Mouse (Mus musculus) T-helper 2 cell (primary cell): ENCODE data around the gene Crybg3.

Source experiments
- in situ Hi-C: fragments of 300-600 bp; cut with MboI, MseI; formaldehyde crosslinking; loops from one replicate; pipeline ENCODE4 v1.15.1; 2025; ENCODE audit warnings: high pct_unique_total_duplicates

Gene Crybg3

DNA sequence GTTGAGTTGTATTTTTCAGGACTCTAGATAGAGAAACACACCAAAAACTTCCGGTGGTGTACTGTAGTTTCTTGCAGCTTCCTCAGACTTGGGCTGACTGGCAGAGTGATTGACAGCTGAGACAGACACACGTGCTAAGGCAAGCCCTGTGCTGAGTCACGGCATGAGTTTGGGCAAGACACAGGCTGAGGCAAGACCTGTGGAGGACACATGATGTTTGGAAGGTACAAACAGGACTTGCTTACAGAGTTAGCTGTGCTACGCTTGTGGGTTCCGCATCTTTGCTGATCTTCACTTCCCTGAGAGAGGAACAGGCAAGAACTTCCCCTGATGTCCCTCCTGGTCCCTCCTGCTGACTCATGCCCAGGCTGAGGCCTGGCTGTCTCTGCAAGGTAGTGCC is 17.3 kb downstream of the Crybg3 start:
- in situ Hi-C loops, result no loop called here

- in situ Hi-C loops, result no loop called here
Observed at GRCm38 (mm10) chr16:59579237-59579636, 21.5 kb downstream of the Crybg3 start.

DNA sequence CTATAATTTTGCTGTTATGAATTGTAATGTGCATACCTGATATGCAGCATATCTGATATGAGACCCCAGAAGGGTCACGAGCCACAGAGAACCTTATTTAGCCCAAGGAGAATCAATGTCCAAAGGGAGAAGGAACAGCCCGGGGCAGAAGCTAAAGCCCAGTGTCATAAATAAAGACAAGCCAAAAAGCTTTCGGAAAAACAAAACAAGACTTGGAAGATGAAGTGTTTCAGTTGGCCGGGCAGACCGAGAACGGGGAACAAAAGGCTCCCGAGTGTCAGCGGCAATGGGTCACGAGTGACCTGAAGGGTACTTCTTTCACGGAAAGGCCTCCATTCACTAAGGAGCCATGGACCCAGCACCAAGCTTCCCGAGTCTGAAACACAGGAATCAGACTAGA is 26.8 kb downstream of the Crybg3 start:
- in situ Hi-C loops, result no loop called here

GRCm38 (mm10) chr16:59572685-59573084 is 28.1 kb downstream of the Crybg3 start:
- in situ Hi-C loops, result no loop called here

DNA sequence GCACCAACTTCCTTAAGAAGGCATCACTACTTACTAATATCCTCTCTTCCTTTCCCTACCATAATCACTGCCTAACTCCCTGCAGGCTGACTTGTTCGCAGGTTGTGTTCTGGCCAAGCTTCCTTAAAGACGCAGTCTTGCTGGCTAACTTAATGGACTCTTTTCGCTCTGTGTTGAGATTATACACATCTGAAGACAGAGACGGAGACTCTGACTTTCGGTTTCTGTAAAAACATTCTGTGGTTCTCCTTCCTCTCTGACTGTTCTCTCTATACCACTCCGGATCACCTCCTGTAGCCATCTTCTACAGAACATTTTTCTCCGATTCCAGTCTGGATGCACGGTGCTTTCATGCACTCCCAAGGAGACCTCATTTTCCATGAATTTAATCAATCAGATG is 30.0 kb downstream of the Crybg3 start:
- in situ Hi-C loops, result no loop called here

GRCm38 (mm10) chr16:59569837-59570236 is 30.9 kb downstream of the Crybg3 start:
- in situ Hi-C loops, result no loop called here

GRCm38 (mm10) chr16:59567721-59568381 is 32.9 kb downstream of the Crybg3 start:
- in situ Hi-C loops, result no loop called here

DNA sequence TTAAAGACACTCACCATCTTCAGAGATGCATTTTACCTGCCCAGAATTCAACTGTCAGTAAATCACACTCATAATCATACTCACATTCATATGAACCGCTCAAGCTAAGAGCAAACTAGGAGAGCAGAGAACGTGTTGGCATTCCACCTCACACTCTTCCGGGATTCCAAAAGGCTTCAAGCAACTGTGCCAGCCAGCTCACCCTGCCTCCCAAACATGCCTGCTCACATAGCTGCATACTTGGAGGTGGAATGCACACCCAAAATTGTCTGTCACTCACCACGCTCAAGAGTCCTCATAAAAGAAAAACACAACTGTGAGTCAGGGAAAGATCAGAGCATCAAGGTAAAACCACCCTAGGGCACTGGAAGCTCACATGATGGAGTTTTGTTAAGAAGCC is 34.3 kb downstream of the Crybg3 start:
- in situ Hi-C loops, result no loop called here

GRCm38 (mm10) chr16:59565631-59566030 is 35.1 kb downstream of the Crybg3 start:
- in situ Hi-C loops, result no loop called here

DNA sequence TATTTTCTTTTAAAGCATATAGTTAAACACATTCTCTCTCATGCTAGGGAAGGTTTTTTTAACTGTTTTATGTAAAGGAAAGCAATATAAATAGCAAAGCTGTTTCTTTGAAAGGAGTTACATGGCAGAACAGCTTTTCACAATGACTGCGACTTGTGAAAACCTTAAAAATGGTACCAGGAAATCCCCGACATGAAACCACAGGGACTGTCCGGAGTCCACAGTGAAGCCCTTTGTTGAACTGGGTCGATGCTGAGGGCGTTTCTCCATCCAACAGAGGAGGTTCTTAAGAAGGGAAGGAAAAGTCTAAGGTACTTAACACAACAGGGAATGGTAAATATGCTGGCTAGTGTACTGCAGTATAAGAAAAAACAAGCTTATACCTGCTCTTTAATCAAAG is 36.8 kb downstream of the Crybg3 start:
- in situ Hi-C loops, result no loop called here

GRCm38 (mm10) chr16:59559300-59560200 is 41.2 kb downstream of the Crybg3 start:
- in situ Hi-C loops, result no loop called here

- in situ Hi-C loops, result no loop called here
Observed at GRCm38 (mm10) chr16:59558916-59559299, 41.9 kb downstream of the Crybg3 start.

GRCm38 (mm10) chr16:59553490-59554161 is 47.2 kb downstream of the Crybg3 start:
- in situ Hi-C loops, result no loop called here

GRCm38 (mm10) chr16:59551507-59551906 is 49.3 kb downstream of the Crybg3 start:
- in situ Hi-C loops, result no loop called here

DNA sequence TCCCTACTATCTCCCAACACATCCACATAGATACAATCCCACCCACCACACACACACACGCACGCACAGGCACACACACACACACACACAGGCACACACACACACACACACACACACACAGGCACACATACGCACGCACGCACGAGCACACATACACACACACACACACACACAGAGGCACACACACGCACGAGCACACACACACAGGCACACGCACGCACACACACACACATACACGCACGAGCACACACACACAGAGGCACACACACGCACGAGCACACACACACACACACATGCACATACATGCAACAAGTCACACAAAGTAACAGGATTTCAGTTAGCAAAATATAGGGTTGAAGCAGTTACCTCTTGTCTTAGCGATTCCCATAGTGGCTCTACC is 51.1 kb downstream of the Crybg3 start:
- in situ Hi-C loops, result no loop called here

DNA sequence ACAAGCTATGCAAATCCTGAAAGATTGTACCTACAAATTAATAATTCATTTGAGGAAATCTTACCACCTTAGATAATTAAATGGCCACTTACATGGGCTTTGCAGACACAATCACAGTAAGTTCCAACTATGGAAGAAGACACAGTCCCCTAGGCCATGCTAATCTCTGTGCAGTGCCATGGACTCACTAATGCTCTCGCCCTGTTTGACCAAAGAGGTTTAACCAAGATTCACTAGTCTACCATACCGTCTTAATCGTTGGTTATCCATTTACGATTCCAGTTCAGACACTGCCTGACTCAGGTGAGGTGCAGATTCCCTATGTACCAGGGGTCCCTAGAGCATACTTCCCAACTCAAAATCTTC is 52.2 kb downstream of the Crybg3 start:
- in situ Hi-C loops, result no loop called here

DNA sequence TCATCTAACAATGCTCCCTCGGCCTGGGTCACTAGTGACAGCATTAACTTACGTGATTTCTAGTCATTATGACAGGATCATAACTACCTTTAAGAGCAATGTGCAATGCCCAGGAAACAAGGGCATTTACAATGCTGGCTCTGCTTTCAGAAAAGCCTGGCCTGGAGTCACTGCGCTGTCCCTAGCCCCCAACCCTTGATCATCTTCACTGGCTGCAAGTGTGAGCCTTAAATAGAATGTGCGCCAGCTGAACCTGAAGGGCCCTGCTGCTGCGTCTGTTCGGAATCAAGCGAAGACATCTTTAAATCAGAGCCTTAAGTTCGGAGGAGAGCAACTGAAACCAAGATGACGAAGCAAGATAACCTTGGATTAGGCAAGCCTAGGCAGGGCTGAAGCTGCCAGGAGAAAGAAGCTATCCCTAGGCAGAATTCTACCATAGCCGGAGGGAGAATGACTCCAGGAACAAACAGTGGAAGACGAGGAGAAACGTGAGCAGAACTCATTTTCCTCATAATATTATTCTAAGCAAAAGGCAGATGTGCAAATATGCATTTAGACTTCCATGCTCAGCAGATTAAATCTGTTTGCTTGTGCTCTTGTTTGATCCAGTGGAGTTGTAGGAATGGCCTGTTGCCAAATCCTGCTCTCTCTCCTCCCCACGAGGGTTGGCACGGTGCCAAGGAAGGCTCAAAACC is 52.7 kb downstream of the Crybg3 start:
- in situ Hi-C loops, result no loop called here

- in situ Hi-C loops, result no loop called here
Observed at GRCm38 (mm10) chr16:59547466-59547865, 53.3 kb downstream of the Crybg3 start.

- in situ Hi-C loops, result no loop called here
Observed at GRCm38 (mm10) chr16:59545360-59545759, 55.4 kb downstream of the Crybg3 start.

DNA sequence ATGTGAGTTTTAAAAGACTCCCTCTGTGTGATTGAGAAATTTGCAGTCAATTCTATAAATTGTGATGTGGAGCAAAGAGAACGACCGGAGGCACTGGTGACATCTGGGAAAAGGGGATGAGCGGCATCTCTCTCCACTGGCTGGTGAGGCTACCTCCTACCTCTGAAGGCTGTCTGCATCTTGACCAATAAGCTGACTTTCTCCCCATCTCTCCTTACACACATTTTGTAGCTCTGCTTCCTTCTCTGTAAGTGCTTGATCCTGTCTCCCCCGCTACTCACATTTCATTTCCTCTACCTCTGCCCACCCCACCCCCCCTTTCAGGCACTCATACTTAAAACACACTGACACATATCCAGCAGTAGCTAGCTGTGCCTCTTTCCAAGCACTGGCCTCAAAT is 59.4 kb downstream of the Crybg3 start:
- in situ Hi-C loops, result no loop called here

DNA sequence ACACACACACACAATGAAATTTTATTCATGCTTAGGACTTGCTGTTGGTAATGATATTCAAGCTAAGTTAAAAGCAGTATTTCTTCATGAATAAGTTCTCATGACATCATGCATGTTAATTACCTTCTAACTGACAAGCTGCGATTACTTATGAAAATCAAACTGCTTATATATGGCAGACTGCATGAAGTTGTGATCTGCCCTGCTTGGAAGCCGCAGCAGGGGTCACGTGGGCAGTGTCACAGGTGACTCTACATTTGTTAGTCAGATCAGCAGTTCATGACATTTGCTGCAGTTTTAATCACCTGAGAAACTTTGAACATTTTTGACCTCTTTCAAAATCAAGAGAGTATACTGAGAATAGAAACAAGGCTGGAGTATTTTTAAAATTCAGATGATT is 59.8 kb downstream of the Crybg3 start:
- in situ Hi-C loops, result no loop called here

DNA sequence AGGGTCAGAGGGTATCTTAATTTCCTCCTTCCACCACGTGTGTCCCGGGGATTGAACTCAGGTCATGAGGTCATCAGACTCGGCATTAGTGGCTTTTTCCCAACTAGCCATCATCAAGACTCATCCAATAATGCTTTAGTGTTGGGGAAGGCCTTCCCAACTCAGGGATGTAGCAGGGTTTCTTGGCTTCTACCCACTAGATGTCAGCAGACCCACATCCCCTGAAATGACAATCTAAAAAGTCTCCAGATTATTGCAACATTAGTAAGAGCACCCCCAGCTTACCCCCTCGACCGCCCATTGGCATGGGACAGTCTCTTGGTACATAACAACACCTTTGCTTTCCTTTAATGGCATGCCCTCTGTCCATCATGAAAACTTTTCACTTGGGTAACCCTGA is 65.1 kb downstream of the Crybg3 start:
- in situ Hi-C loops, result no loop called here
